Mouse (Mus musculus) testis, postnatal 14 days (tissue): ENCODE data around the gene Gypa.

Experiments
- DNase-seq: peaks from one replicate; pipeline ENCODE4 v3.0.0; 2021; ENCODE audit warnings: low spot score

Gene Gypa

GRCm38 (mm10) chr8:80493523-80494345 is at the start of gene Gypa:
Gene Gypa (plus strand): TSS chr8:80493781.
- no peak for DNase-seq

- no peak for DNase-seq
Measured at GRCm38 (mm10) chr8:80444534-80445072, 49.0 kb upstream of the Gypa start.

GRCm38 (mm10) chr8:80447217-80447616 is 46.4 kb upstream of the Gypa start:
- no peak for DNase-seq

- DNase-seq, result no peak
Measured at GRCm38 (mm10) chr8:80451938-80452690, 41.5 kb upstream of the Gypa start.

- DNase-seq, result no peak
Measured at GRCm38 (mm10) chr8:80463450-80463917, 30.1 kb upstream of the Gypa start.

- no peak for DNase-seq
Measured at GRCm38 (mm10) chr8:80474971-80475370, 18.6 kb upstream of the Gypa start.

- no peak for DNase-seq
Measured at GRCm38 (mm10) chr8:80478156-80478555, 15.4 kb upstream of the Gypa start.

- DNase-seq, result no peak
Measured at GRCm38 (mm10) chr8:80479129-80479528, 14.5 kb upstream of the Gypa start.

GRCm38 (mm10) chr8:80482173-80482572 is 11.4 kb upstream of the Gypa start:
- no peak for DNase-seq

- DNase-seq, result no peak
Measured at GRCm38 (mm10) chr8:80482822-80483774, 10.5 kb upstream of the Gypa start.

GRCm38 (mm10) chr8:80491562-80491961 is 2.0 kb upstream of the Gypa start:
- DNase-seq, result no peak

- DNase-seq, result peak; percentile 14
Measured at GRCm38 (mm10) chr8:80492987-80493441, 567 bp upstream of the Gypa start.

- no peak for DNase-seq
Measured at GRCm38 (mm10) chr8:80494346-80494660, 722 bp downstream of the Gypa start.

- DNase-seq, result no peak
Measured at GRCm38 (mm10) chr8:80494819-80495218, 1.2 kb downstream of the Gypa start.

- DNase-seq, result no peak
Measured at GRCm38 (mm10) chr8:80495527-80495926, 1.9 kb downstream of the Gypa start.

GRCm38 (mm10) chr8:80497323-80497722 is 3.7 kb downstream of the Gypa start:
- no peak for DNase-seq

GRCm38 (mm10) chr8:80500244-80500643 is 6.7 kb downstream of the Gypa start:
- DNase-seq, result no peak

- DNase-seq, result no peak
Measured at GRCm38 (mm10) chr8:80500773-80501172, 7.2 kb downstream of the Gypa start.

- no peak for DNase-seq
Measured at GRCm38 (mm10) chr8:80501283-80501682, 7.7 kb downstream of the Gypa start.

- DNase-seq, result no peak
Measured at GRCm38 (mm10) chr8:80526382-80527355, 33.1 kb downstream of the Gypa start.

- no peak for DNase-seq
Measured at GRCm38 (mm10) chr8:80541836-80542235, 48.3 kb downstream of the Gypa start.
